Mouse (Mus musculus): ENCODE measurements around the gene Uqcrc1. TPM values are rescaled to one million over a fixed set of nuclear protein-coding genes. Genes with fewer than 3 reads are reported as not detected.

Uqcrc1 gene
- polyA plus RNA-seq, 1 experiment from 2014 or later: 446 TPM

MicroRNAs within 50 kb of the gene (microRNA counts, 519-probe panel; counts per million panel counts)
- microRNA mmu-miR-711: 19.7 counts per million

Small RNAs within 50 kb of the gene (microRNA-seq; reads per million reads assigned to microRNA genes)
- gene Mir711: not detected

Other genes with a start within 250 kb of the Uqcrc1 start
- gene Prkar2a, start 247.3 kb upstream of the Uqcrc1 start, polyA plus RNA-seq (2015; fragmentation: Nextera tagmentation; extraction: Ambion mirVana): 23.6 and 24.5 TPM in 2 replicates
- 72.5 and 74.7 TPM in 2 replicates for gene Ip6k2, start 152.8 kb upstream of the Uqcrc1 start, polyA plus RNA-seq (2015; fragmentation: Nextera tagmentation; extraction: Ambion mirVana)
- gene Nckipsd, start 128.3 kb upstream of the Uqcrc1 start, polyA plus RNA-seq (2015; fragmentation: Nextera tagmentation; extraction: Ambion mirVana): 15.3 and 16.6 TPM in 2 replicates
- gene Celsr3, start 110.3 kb upstream of the Uqcrc1 start, polyA plus RNA-seq (2015; fragmentation: Nextera tagmentation; extraction: Ambion mirVana): 0.14 and 0.15 TPM in 2 replicates
- gene Slc26a6, start 83.3 kb upstream of the Uqcrc1 start, polyA plus RNA-seq (2015; fragmentation: Nextera tagmentation; extraction: Ambion mirVana): 7.8 and 10.4 TPM in 2 replicates
- 0.25 TPM in 1 of 2 replicates, not detected in the other for gene Tmem89, start 22.0 kb upstream of the Uqcrc1 start, polyA plus RNA-seq (2015; fragmentation: Nextera tagmentation; extraction: Ambion mirVana)
- gene Col7a1, start 17.0 kb downstream of the Uqcrc1 start, polyA plus RNA-seq (2015; fragmentation: Nextera tagmentation; extraction: Ambion mirVana): 0.86 and 1.0 TPM in 2 replicates
- not detected in 2 replicates for gene Ucn2, start 49.4 kb downstream of the Uqcrc1 start, polyA plus RNA-seq (2015; fragmentation: Nextera tagmentation; extraction: Ambion mirVana)
- gene Pfkfb4, start 55.1 kb downstream of the Uqcrc1 start, polyA plus RNA-seq (2015; fragmentation: Nextera tagmentation; extraction: Ambion mirVana): 10.2 and 11.3 TPM in 2 replicates
- 83.2 and 98.3 TPM in 2 replicates for gene Shisa5, start 101.9 kb downstream of the Uqcrc1 start, polyA plus RNA-seq (2015; fragmentation: Nextera tagmentation; extraction: Ambion mirVana)
- gene Trex1, start 123.1 kb downstream of the Uqcrc1 start, polyA plus RNA-seq (2015; fragmentation: Nextera tagmentation; extraction: Ambion mirVana): 12.7 and 14.0 TPM in 2 replicates
- gene Atrip, start 137.5 kb downstream of the Uqcrc1 start, polyA plus RNA-seq (2015; fragmentation: Nextera tagmentation; extraction: Ambion mirVana): 26.4 and 27.0 TPM in 2 replicates
- gene Ccdc51, start 145.9 kb downstream of the Uqcrc1 start, polyA plus RNA-seq (2015; fragmentation: Nextera tagmentation; extraction: Ambion mirVana): 11.2 and 11.5 TPM in 2 replicates
- 519 and 556 TPM in 2 replicates for gene Tma7, start 146.0 kb downstream of the Uqcrc1 start, polyA plus RNA-seq (2015; fragmentation: Nextera tagmentation; extraction: Ambion mirVana)
- 18.2 and 18.4 TPM in 2 replicates for gene Plxnb1, start 158.8 kb downstream of the Uqcrc1 start, polyA plus RNA-seq (2015; fragmentation: Nextera tagmentation; extraction: Ambion mirVana)
- gene Fbxw21, start 225.4 kb downstream of the Uqcrc1 start, polyA plus RNA-seq (2015; fragmentation: Nextera tagmentation; extraction: Ambion mirVana): not detected in 2 replicates